Mouse (Mus musculus) kidney, adult 11 months (tissue): ENCODE measurements around the gene Pde8b.
A peak's percentile ranks its signal among the peaks of the same experiment; 100 is the strongest.
"Not testable (repeated sequence)": the region's sequence is repeated elsewhere in the genome, so short reads cannot be mapped to it uniquely, and the experiment has no call there.

Source experiments
- DNase-seq: peaks from one replicate; pipeline ENCODE4 v3.0.0; 2022

Gene Pde8b

GRCm38 (mm10) chr13:95221882-95222568 is 28.1 kb downstream of the Pde8b start:
- no peak for DNase-seq

GRCm38 (mm10) chr13:95215661-95216170 is 34.4 kb downstream of the Pde8b start:
- DNase-seq = not testable (repeated sequence)

GRCm38 (mm10) chr13:95212320-95212719 is 37.8 kb downstream of the Pde8b start:
- DNase-seq = no peak

- DNase-seq = not testable (repeated sequence)
These were observed 42.8 kb downstream of the Pde8b start for GRCm38 (mm10) chr13:95207301-95207700.

GRCm38 (mm10) chr13:95202151-95202758 is 47.9 kb downstream of the Pde8b start:
- DNase-seq = no peak

GRCm38 (mm10) chr13:95200817-95201216 is 49.3 kb downstream of the Pde8b start:
- no peak for DNase-seq

GRCm38 (mm10) chr13:95200036-95200435 is 50.1 kb downstream of the Pde8b start:
- DNase-seq = no peak

GRCm38 (mm10) chr13:95196106-95196705 is 53.9 kb downstream of the Pde8b start:
- no peak for DNase-seq

- DNase-seq = peak; percentile 18
These were observed 58.2 kb downstream of the Pde8b start for GRCm38 (mm10) chr13:95191951-95192350.

GRCm38 (mm10) chr13:95189111-95189510 is 61.0 kb downstream of the Pde8b start:
- DNase-seq = no peak

- no peak for DNase-seq
These were observed 62.9 kb downstream of the Pde8b start for GRCm38 (mm10) chr13:95187153-95187665.

- no peak for DNase-seq
These were observed 63.4 kb downstream of the Pde8b start for GRCm38 (mm10) chr13:95186741-95187035.

- no peak for DNase-seq
These were observed 64.0 kb downstream of the Pde8b start for GRCm38 (mm10) chr13:95185891-95186740.

- DNase-seq = no peak
These were observed 66.5 kb downstream of the Pde8b start for GRCm38 (mm10) chr13:95183686-95184085.

GRCm38 (mm10) chr13:95180208-95180607 is 69.9 kb downstream of the Pde8b start:
- no peak for DNase-seq

- DNase-seq = no peak
These were observed 72.8 kb downstream of the Pde8b start for GRCm38 (mm10) chr13:95177326-95177725.

GRCm38 (mm10) chr13:95176399-95176798 is 73.7 kb downstream of the Pde8b start:
- no peak for DNase-seq

- DNase-seq = no peak
These were observed 75.9 kb downstream of the Pde8b start for GRCm38 (mm10) chr13:95174253-95174652.

- no peak for DNase-seq
These were observed 77.8 kb downstream of the Pde8b start for GRCm38 (mm10) chr13:95172346-95172745.

GRCm38 (mm10) chr13:95160211-95160610 is 89.9 kb downstream of the Pde8b start:
- DNase-seq = no peak

GRCm38 (mm10) chr13:95158986-95159385 is 91.2 kb downstream of the Pde8b start:
- no peak for DNase-seq

GRCm38 (mm10) chr13:95144746-95145145 is 105.4 kb downstream of the Pde8b start:
- DNase-seq = no peak

- no peak for DNase-seq
These were observed 109.6 kb downstream of the Pde8b start for GRCm38 (mm10) chr13:95140460-95141079.
